Mouse (Mus musculus): Measurements from ENCODE around the gene Gm7030.
"Not testable (repeated sequence)": the region's sequence is repeated elsewhere in the genome, so short reads cannot be mapped to it uniquely, and the experiment has no call there.

GRCm38 (mm10) chr17:36146937-36147336, 17.7 kb upstream of the Gm7030 start:
- TF ChIP-seq TAL1, GATA1 (IDR thresholded peaks at IDR 0.05; ENCODE audit: low read length): not testable (repeated sequence)

All from erythroblast, embryonic 14.5 days (primary cell).